Mouse (Mus musculus) myocyte (in vitro differentiated cells): Measurements from ENCODE around the gene Mettl21c.

Experiments used
- CEBPB ChIP-seq: IDR thresholded peaks from 2 replicates; pipeline ENCODE4 v1.6.1; 2011; ENCODE audit warnings: mild to moderate bottlenecking, moderate library complexity; ENCODE audit not compliant: poor library complexity, insufficient read depth, severe bottlenecking
- E2F4 ChIP-seq: IDR thresholded peaks from one replicate; pipeline ENCODE4 v1.6.1; 2011; ENCODE audit warnings: mild to moderate bottlenecking, control low read depth, moderate library complexity; ENCODE audit not compliant: insufficient read depth
- MAX ChIP-seq: IDR thresholded peaks from one replicate; pipeline ENCODE4 v1.6.1; 2011; ENCODE audit warnings: low read depth, mild to moderate bottlenecking, control low read depth
- MYOD1 ChIP-seq, 3 experiments: IDR thresholded peaks; one replicate each; pipeline ENCODE4 v1.6.1; 2011; ENCODE audit warnings: control low read depth in 2 of 3, low read depth in 2 of 3, mild to moderate bottlenecking in 2 of 3, moderate library complexity in 1 of 3; ENCODE audit not compliant: insufficient read length in 2 of 3, control insufficient read depth in 1 of 3
- POLR2A ChIP-seq: IDR thresholded peaks from one replicate; pipeline ENCODE4 v1.6.1; 2011; ENCODE audit warnings: low read depth, mild to moderate bottlenecking, control low read depth, moderate library complexity; ENCODE audit not compliant: insufficient read length
- POLR2AphosphoS2 ChIP-seq: IDR thresholded peaks from one replicate; pipeline ENCODE4 v1.6.1; 2011; ENCODE audit warnings: low read depth, control low read depth; ENCODE audit not compliant: insufficient read length
- SRF ChIP-seq: IDR thresholded peaks from one replicate; pipeline ENCODE4 v1.6.1; 2011; ENCODE audit warnings: low read depth; ENCODE audit not compliant: control insufficient read depth, insufficient read length
- TCF12 ChIP-seq: IDR thresholded peaks from one replicate; pipeline ENCODE4 v1.6.1; 2011; ENCODE audit warnings: mild to moderate bottlenecking, control low read depth; ENCODE audit not compliant: poor library complexity, insufficient read depth, severe bottlenecking
- TCF3 ChIP-seq: IDR thresholded peaks from one replicate; pipeline ENCODE4 v1.6.1; 2011; ENCODE audit warnings: low read depth, control low read depth; ENCODE audit not compliant: insufficient read length
- USF1 ChIP-seq: IDR thresholded peaks from one replicate; pipeline ENCODE4 v1.6.1; 2011; ENCODE audit warnings: low read depth, mild to moderate bottlenecking, control low read depth, moderate library complexity

DNA sequence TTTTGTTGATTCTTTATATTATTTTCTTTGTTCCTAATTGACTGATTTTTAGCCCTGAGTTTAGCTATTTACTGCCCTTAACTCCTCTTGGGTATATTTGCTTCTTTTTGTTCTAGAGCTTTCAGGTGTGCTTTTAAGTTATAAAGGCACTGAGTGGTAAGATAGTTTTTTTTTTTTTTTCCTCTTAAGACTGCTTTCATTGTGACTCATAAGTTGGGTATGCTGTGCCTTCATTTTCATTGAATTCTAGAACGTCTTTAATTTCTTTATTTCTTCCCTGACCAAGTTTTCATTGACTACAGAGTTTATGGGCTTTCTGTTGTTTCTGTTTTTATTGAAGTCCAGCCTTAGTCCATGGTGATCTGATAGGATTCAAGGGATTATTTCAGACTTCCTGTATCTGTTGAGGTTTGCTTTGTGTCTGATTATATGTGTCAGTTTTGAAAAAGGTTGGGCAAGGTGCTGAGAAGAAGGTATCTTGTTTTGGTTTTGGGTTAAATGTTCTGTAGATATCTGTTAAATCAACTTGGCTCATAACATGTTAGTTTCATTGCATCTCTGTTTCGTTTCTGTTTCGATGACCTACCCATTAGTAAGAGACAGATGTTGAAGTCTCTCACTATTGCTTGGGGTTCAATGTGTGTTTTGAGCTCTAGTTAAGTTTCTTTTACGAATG lies 22.8 kb downstream of the Mettl21c start:
- no peak for TF ChIP-seq E2F4
- TF ChIP-seq TCF12: no peak
- TF ChIP-seq POLR2A: no peak
- TF ChIP-seq USF1: no peak
- TF ChIP-seq CEBPB: no peak
- no peak for TF ChIP-seq MAX
- no peak for TF ChIP-seq POLR2AphosphoS2
- no peak for TF ChIP-seq TCF3
- no peak for TF ChIP-seq SRF
- TF ChIP-seq MYOD1 (IDR thresholded peaks at IDR 0.05; ENCODE audit: control insufficient read depth in 1 of 3, insufficient read length in 2 of 3, low read depth in 2 of 3): no peak
